Mouse (Mus musculus) cortical plate, adult 2 months (tissue): ENCODE results near the gene Pdzrn3. TPM values are rescaled to one million over a fixed set of nuclear protein-coding genes. Genes with fewer than 3 reads are reported as not detected.

Experiments used
- H3K27ac ChIP-seq: fragments of 200-500 bp; 2 replicates; pipeline ENCODE4 v1.5.1; 2012; ENCODE audit warnings: low read length, control low read depth, inconsistent platforms; ENCODE audit not compliant: insufficient read depth
- H3K4me1 ChIP-seq: fragments of 200-500 bp; 2 replicates; pipeline ENCODE4 v1.6.1; 2011; ENCODE audit warnings: low read length; ENCODE audit not compliant: control insufficient read depth, insufficient read depth
- H3K4me3 ChIP-seq: fragments of 200-500 bp; 2 replicates; pipeline ENCODE4 v1.5.1; 2011; ENCODE audit warnings: mild to moderate bottlenecking, low read length, control low read depth; ENCODE audit not compliant: insufficient read depth
- CTCF ChIP-seq: fragments of 200-500 bp; IDR thresholded peaks from 2 replicates; pipeline ENCODE4 v1.5.1; 2011; ENCODE audit warnings: mild to moderate bottlenecking, control low read depth, low read length; ENCODE audit not compliant: insufficient read depth; ENCODE audit errors: extremely low read depth
- POLR2A ChIP-seq: fragments of 200-500 bp; IDR thresholded peaks from 2 replicates; pipeline ENCODE4 v1.6.1; 2011; ENCODE audit warnings: mild to moderate bottlenecking, low read length, control low read depth; ENCODE audit not compliant: insufficient read depth; ENCODE audit errors: extremely low read depth
- polyA plus RNA-seq: library from polyadenylated mRNA; depleted of rRNA; stranded (reverse); fragments of >200 nt; gene quantifications from 2 replicates; pipeline ENCODE4 v1.2.3, GENCODE M21; 2012

The Pdzrn3 gene
- polyA plus RNA-seq, 1 experiment = 32.3 TPM

GRCm38 (mm10) chr6:101374186-101374585 lies 3.5 kb downstream of the Pdzrn3 start:
- Histone ChIP-seq H3K27ac (no peak overlapping the region), H3K4me1 (peaks cover 2% of the 10 kb centered on the region; the same call in 1 of the 2 replicates), H3K4me3 (peak overlapping the region; percentile 66; the same call in 1 of the 2 replicates)
- TF ChIP-seq CTCF = no peak
- no peak for TF ChIP-seq POLR2A

DNA sequence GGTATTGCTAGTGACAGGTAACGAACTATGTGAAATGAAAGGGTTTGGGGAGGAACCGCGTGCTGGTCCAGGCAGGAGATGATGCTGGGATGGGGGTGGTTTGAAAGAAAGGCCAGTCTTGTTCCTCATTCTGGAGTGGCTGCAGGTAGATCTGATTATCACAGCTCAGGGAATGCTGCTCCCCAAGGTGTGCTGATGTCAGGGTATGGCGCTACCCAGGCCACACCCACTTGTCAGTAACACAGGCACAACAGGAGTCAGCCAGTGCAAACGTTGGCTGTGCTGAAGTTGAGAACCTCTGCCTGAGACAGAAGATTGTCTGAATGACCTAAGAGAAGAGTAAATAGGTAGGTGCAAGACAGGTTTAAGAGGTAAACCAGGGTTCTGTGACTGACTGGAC lies 4.7 kb downstream of the Pdzrn3 start:
- Histone ChIP-seq H3K4me1 (peaks cover 2% of the 10 kb centered on the region; the same call in 1 of the 2 replicates), H3K27ac (no peak overlapping the region), H3K4me3 (no peak overlapping the region)
- no peak for TF ChIP-seq CTCF

DNA sequence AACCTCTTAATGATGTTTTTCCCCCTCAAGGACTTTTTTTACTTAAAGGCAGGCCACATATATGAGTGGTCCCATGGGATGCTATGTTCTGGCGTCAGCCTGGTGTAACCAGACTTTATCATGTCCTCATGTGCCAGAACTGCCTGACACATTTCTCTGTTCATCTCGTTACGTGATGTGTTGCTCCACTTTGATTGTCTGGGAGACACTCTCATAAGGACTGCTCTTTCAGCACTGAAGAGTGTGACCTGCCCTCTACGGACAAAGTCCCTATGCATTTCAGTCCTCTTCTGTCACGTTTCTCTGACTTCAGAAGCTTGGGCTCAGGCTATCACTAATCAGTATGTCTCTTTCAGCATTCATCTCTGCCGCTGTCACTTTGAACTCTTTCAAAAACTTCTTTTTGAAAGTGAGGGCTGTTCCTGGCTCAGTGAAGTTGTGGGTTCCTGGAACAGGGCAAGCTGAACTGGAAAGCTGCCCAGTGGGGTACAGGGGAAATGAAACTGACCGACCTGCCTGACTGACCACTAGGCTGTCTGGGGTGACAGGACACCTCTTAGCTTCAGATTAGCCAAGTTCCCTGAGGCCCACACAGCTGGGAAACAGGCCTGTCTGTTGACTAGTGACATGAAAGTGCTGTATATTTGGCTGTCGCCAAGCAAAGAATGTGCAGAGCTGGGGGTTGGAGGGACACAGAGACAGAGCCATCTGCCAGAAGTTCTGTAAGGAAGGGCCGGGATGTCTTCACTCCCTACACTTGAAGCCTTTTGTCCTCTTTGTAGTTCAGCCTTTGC lies 10.7 kb downstream of the Pdzrn3 start:
- Histone ChIP-seq H3K4me3 (no peak overlapping the region), H3K27ac (no peak overlapping the region), H3K4me1 (peaks cover 7% of the 10 kb centered on the region)
- TF ChIP-seq CTCF (no peak), POLR2A (no peak)

DNA sequence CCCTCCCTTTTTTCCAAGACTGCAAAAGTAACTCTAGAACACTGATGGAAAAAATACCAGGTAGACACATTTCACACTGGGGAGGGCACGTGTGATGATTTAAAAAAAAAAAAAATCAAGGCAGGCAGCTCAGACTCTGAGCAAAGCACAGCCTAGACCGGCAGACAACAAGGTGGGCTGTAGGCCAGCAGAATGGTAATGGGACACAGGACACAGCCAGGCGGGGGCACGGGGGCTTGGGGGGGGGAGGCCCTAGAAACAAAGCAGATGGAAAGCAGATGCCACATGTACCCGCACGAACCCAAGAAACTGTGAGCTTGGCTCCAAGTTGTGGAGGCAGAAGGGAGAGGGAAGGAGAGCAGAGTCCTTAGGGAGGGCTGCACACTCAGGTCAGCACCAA lies 11.9 kb downstream of the Pdzrn3 start:
- H3K4me3 ChIP-seq = no peak overlapping the region
- no peak overlapping the region for H3K27ac ChIP-seq
- no peak for TF ChIP-seq POLR2A
- no peak for TF ChIP-seq CTCF
- peaks cover 8% of the 10 kb centered on the region for H3K4me1 ChIP-seq

GRCm38 (mm10) chr6:101363904-101364303 lies 13.8 kb downstream of the Pdzrn3 start:
- no peak overlapping the region for H3K4me3 ChIP-seq
- H3K4me1 ChIP-seq = peaks cover 10% of the 10 kb centered on the region
- TF ChIP-seq CTCF = no peak
- no peak for TF ChIP-seq POLR2A
- no peak overlapping the region for H3K27ac ChIP-seq

DNA sequence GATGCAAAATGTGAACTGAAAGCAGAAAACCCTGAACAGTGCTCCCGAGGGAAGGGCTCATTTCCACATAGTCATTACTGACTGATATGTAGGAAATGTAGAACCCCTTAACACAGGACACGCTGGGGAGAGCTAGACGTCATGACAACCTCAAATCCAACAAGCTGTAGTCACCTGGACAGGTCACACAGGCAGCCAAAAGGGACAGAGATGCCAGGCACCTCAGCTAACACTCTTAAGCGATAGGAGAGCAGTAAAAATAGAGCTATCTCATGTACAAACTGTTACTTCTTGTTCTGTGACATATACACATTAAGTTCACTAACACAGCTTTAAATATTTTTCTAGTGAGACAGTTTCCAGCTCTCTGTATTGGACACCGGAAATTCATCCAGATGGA lies 15.0 kb downstream of the Pdzrn3 start:
- TF ChIP-seq POLR2A (no peak), CTCF (no peak)
- H3K4me3 ChIP-seq = no peak overlapping the region
- H3K4me1 ChIP-seq = peaks cover 10% of the 10 kb centered on the region
- no peak overlapping the region for H3K27ac ChIP-seq

DNA sequence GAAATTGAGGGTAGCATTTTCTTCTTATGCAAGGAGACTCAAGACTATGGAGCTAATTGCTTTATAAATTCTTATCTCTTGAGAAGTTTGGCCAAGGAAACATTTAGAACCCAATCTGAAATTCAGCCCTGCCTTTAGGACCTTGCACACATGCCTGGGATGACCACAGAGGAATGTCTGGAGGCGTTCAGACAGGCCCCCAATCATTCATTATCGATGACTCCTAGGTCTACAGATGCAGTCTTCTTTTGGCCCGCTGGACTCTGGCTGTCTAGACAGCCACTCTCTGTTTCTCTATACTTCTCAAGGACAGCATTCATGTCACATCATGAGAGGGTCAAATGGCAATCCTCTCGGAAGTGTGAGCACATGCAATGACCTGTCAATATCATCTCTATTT lies 15.4 kb downstream of the Pdzrn3 start:
- Histone ChIP-seq H3K4me3 (no peak overlapping the region), H3K4me1 (peaks cover 10% of the 10 kb centered on the region), H3K27ac (no peak overlapping the region)
- TF ChIP-seq CTCF (no peak), POLR2A (no peak)

DNA sequence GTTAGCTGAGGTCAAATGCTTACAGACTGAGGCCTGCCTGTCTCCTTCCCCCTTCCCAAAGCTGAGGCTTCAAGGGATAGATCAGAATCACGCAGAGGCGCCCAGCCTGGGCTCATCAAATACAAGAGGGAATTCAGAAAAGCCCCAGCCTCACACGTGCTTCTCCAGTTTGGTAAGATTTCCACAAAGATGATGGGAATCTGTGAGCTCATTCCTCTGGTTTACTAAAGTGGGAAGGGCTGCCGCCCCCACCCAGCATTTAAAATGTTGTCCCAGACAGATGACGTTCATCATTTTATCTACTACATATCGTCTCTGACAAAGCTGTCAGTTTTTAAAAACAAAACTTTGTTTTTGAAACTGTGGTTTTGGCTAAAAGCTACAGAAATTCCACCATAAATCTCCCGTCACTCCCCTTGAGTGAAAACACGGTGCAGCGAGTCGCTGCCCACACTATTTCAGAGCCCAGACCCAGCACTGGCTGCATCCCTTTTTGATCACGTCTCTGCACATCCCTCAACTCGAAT lies 17.4 kb downstream of the Pdzrn3 start:
- no peak overlapping the region for H3K27ac ChIP-seq

GRCm38 (mm10) chr6:101359646-101360045 lies 18.1 kb downstream of the Pdzrn3 start:
- TF ChIP-seq POLR2A (no peak), CTCF (no peak)
- Histone ChIP-seq H3K4me3 (no peak overlapping the region), H3K4me1 (peaks cover 8% of the 10 kb centered on the region), H3K27ac (no peak overlapping the region)

More for the DNA sequence above, 17.4 kb downstream of the Pdzrn3 start:
- no peak for TF ChIP-seq CTCF
- no peak for TF ChIP-seq POLR2A
- Histone ChIP-seq H3K4me3 (no peak overlapping the region), H3K4me1 (peaks cover 8% of the 10 kb centered on the region)

GRCm38 (mm10) chr6:101354887-101355286 lies 22.8 kb downstream of the Pdzrn3 start:
- Histone ChIP-seq H3K4me1 (peaks cover 7% of the 10 kb centered on the region), H3K4me3 (no peak overlapping the region), H3K27ac (no peak overlapping the region)
- TF ChIP-seq CTCF (no peak), POLR2A (no peak)
